Mouse (Mus musculus): ENCODE results near the gene Nfatc2.

DNA sequence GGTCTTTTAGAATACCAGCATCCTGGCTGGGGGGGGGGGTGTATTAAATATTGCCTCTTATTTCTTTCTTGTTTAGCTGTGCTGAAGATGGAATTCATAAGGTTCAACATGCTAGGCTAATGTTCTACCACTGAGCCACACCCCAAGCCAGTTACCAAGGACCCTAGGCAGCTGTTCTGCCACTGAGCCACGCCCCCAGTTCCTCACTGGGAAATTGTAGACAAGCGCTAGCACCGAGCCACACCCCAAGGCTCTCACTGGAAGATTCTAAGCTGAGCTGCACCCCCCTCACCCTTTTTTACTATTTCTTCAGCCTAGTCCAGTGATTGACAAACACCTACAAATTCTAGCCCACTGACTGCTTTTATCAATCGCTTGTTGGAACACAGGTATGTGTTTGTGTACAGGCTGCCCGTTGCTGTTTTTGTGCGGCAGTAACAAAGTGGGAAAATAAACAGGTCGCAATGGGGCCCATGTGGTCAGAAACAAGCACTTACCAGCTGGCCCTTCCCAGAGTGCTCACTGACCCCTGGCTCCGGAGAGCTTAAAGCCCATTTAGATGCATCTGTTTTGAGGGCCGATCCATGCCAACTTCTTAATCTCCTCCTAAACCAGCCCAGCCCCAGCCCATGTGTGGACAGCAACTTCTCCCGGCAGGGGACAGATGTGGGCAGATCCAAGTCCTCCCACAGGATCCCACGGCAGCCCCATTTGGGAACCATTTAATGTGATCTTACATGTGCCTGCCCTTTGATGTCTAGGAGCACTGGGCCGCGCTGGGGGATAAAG lies 11.8 kb upstream of the Nfatc2 start:
- TF ChIP-seq CTCF (IDR thresholded peaks at IDR 0.05; ENCODE audit: borderline replicate concordance, insufficient read depth, low read length): no peak
- no peak for TF ChIP-seq POLR2A (IDR thresholded peaks at IDR 0.05; ENCODE audit: low read depth, low read length)

Measured in embryonic fibroblast, embryonic 13.5 days (primary cell).